ENCODE assay signal across 7 mouse cellular contexts in the genomic region with DNA sequence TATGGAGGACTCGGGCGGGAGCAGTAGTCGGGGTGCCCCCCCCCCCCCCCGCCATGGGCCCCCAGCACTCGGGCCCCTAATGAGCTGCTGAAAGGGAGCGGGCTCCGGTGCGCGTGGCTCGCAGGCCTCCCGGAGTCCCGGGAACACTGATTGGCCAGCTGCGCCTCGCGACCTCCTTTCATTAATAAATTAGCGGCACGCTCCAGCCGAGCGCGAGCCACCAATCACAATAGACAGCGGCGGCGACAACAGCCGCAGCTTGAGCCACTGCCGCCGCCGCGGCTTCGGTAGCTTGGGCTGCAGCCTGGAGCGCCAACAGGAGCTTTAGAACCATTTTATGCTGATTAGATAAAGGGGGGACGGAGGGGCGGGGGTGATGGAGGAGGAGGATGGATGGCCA. TPM values are rescaled to one million over a fixed set of nuclear protein-coding genes. Genes with fewer than 3 reads are reported as not detected.
DNase-seq lines count a peak whose midpoint lies in the region; ATAC-seq and TF ChIP-seq lines count a peak whose summit lies in the region.

No protein-coding gene starts in this region.

- no peak overlapping the region for H3K27ac ChIP-seq in ES-E14 (ENCODE audit: insufficient read depth, low read depth, low read length, poor library complexity, severe bottlenecking)
- peak overlapping the region; percentile 87 for H3K27ac ChIP-seq in forebrain, embryonic 10.5 days
- no peak overlapping the region for H3K27ac ChIP-seq in intestine, embryonic 14.5 days (ENCODE audit: low read depth)
- no peak overlapping the region for H3K27ac ChIP-seq in liver, postnatal 0 days (ENCODE audit: low read depth)
- H3K27ac ChIP-seq in stomach, embryonic 14.5 days (ENCODE audit: low read length), result no peak overlapping the region

- TF ChIP-seq CTCF in E14TG2a.4 (conservative IDR thresholded peaks at IDR 0.05; ENCODE audit: low read length), result no peak
- TF ChIP-seq CTCF in liver, postnatal 0 days (IDR thresholded peaks at IDR 0.05; ENCODE audit: low read depth), result no peak

- H3K4me3 ChIP-seq in E14TG2a.4 (replicated peaks; ENCODE audit: low read length) (peak overlapping the region; percentile 77), ES-E14 (ENCODE audit: insufficient read depth in 1 of 2, low read depth in 1 of 2, low read length in 2 of 2, poor library complexity in 1 of 2, severe bottlenecking in 1 of 2) (peak overlapping the region; percentile 38 to 68; a peak in 3 of 4 replicates)
- H3K4me3 ChIP-seq in forebrain, embryonic 10.5 days, result peak overlapping the region; percentile 57
- peak overlapping the region; percentile 23 for H3K4me3 ChIP-seq in intestine, embryonic 14.5 days (ENCODE audit: low read depth, low read length)
- peak overlapping the region; percentile 38 for H3K4me3 ChIP-seq in liver, postnatal 0 days (ENCODE audit: low read depth, low read length)
- peak overlapping the region; percentile 31 for H3K4me3 ChIP-seq in stomach, embryonic 14.5 days (ENCODE audit: low read depth, low read length)

- H3K27me3 ChIP-seq in E14TG2a.4 (ENCODE audit: insufficient read depth, low read length), result peaks cover 89% of the 10 kb centered on the region
- peaks cover 100% of the 10 kb centered on the region for H3K27me3 ChIP-seq in forebrain, embryonic 10.5 days (ENCODE audit: poor library complexity, severe bottlenecking)
- peaks cover 95% of the 10 kb centered on the region for H3K27me3 ChIP-seq in intestine, embryonic 14.5 days (replicated peaks; ENCODE audit: control insufficient read depth, insufficient read depth, low read length)
- H3K27me3 ChIP-seq in liver, postnatal 0 days (ENCODE audit: insufficient read depth, low read length), result peaks cover 90% of the 10 kb centered on the region
- peaks cover 73% of the 10 kb centered on the region for H3K27me3 ChIP-seq in stomach, embryonic 14.5 days (ENCODE audit: control insufficient read depth, insufficient read depth, low read length)

- 0 out of 2 replicates have a peak, but pooled peaks have one; percentile 11 for ATAC-seq in intestine, embryonic 14.5 days (replicated peaks; ENCODE audit: low FRiP score, low TSS enrichment, low read depth)
- no peak for ATAC-seq in liver, postnatal 0 days
- ATAC-seq in stomach, embryonic 14.5 days (ENCODE audit: insufficient number of reproducible peaks, insufficient read depth, low FRiP score, low read depth), result no peak

- H3K9ac ChIP-seq in ES-E14 (ENCODE audit: insufficient read depth, low read depth, low read length, poor library complexity, severe bottlenecking), result no peak overlapping the region
- H3K9ac ChIP-seq in intestine, embryonic 14.5 days (ENCODE audit: low read length), result no peak overlapping the region
- no peak overlapping the region for H3K9ac ChIP-seq in liver, postnatal 0 days (replicated peaks)
- no peak overlapping the region for H3K9ac ChIP-seq in stomach, embryonic 14.5 days (replicated peaks; ENCODE audit: low read depth, low read length)

- H3K9me3 ChIP-seq in E14TG2a.4 (ENCODE audit: low read length), result no peaks in the 10 kb centered on the region
- H3K9me3 ChIP-seq in ES-E14 (ENCODE audit: control insufficient read depth, insufficient read depth, low read depth, low read length), result no peaks in the 10 kb centered on the region
- no peaks in the 10 kb centered on the region for H3K9me3 ChIP-seq in forebrain, embryonic 10.5 days
- H3K9me3 ChIP-seq in intestine, embryonic 14.5 days (ENCODE audit: control insufficient read depth, low read length), result no peaks in the 10 kb centered on the region
- H3K9me3 ChIP-seq in liver, postnatal 0 days (ENCODE audit: low read length), result no peaks in the 10 kb centered on the region
- H3K9me3 ChIP-seq in stomach, embryonic 14.5 days (ENCODE audit: control insufficient read depth, low read depth, low read length), result no peaks in the 10 kb centered on the region

- DNase-seq in ES-E14 (ENCODE audit: low read depth, low spot score), result no peak
- peak; percentile 90 for DNase-seq in forebrain, embryonic 10.5 days (ENCODE audit: extremely low spot score, low spot score)
- DNase-seq in intestine, embryonic 14.5 days (ENCODE audit: low spot score), result peak; percentile 54
- DNase-seq in liver, postnatal 0 days, result no peak
- DNase-seq in natural killer cell, adult 2 months (ENCODE audit: low spot score in 2 of 2), result no peak

- under 1% methylated on average over 29 of the region's 32 CpGs for WGBS in forebrain, embryonic 10.5 days
- under 1% methylated on average over 31 of the region's 32 CpGs for whole genome bisulfite sequencing in intestine, embryonic 14.5 days
- WGBS in liver, postnatal 0 days (ENCODE audit: insufficient replicate concordance), result 2% methylated on average over 28 of the region's 32 CpGs
- 2% methylated on average over 25 of the region's 32 CpGs for WGBS in stomach, embryonic 14.5 days

- TF ChIP-seq EP300 in liver, postnatal 0 days (IDR thresholded peaks at IDR 0.05; ENCODE audit: low read depth), result no peak

- H3K4me1 ChIP-seq in E14TG2a.4 (replicated peaks; ENCODE audit: low read depth, low read length), result peaks cover 40% of the 10 kb centered on the region
- peaks cover 0 to 2% of the 10 kb centered on the region in 2 experiments; a peak in 2 of 4 replicates for H3K4me1 ChIP-seq in ES-E14 (ENCODE audit: control insufficient read depth in 2 of 2, insufficient read depth in 2 of 2, low read length in 2 of 2, poor library complexity in 1 of 2)
- H3K4me1 ChIP-seq in forebrain, embryonic 10.5 days, result peaks cover 77% of the 10 kb centered on the region
- H3K4me1 ChIP-seq in intestine, embryonic 14.5 days (replicated peaks; ENCODE audit: control insufficient read depth, insufficient read depth, low read length), result peaks cover 15% of the 10 kb centered on the region
- H3K4me1 ChIP-seq in liver, postnatal 0 days (ENCODE audit: insufficient read depth), result peaks cover 25% of the 10 kb centered on the region
- peaks cover 20% of the 10 kb centered on the region for H3K4me1 ChIP-seq in stomach, embryonic 14.5 days (ENCODE audit: control insufficient read depth, insufficient read depth, low read length)

- H3K4me2 ChIP-seq in intestine, embryonic 14.5 days (ENCODE audit: low read length), result peak overlapping the region; percentile 51
- H3K4me2 ChIP-seq in liver, postnatal 0 days (ENCODE audit: low read depth, low read length), result peak overlapping the region; percentile 70
- H3K4me2 ChIP-seq in stomach, embryonic 14.5 days (replicated peaks; ENCODE audit: low read depth, low read length), result peak overlapping the region; percentile 68

- in situ Hi-C loops in ES-E14 (cut with MboI; ENCODE audit: low sequenced_read_pairs in 2 of 2, unreplicated experiment in 2 of 2), result loop anchor here (5.0 to 25.0 kb wide), 3 partner anchors 130 to 1590 kb away; no protein-coding TSS in a partner anchor

- no peaks in the 10 kb centered on the region for H3K36me3 ChIP-seq in E14TG2a.4 (ENCODE audit: insufficient read depth, low read length)
- H3K36me3 ChIP-seq in ES-E14 (ENCODE audit: control insufficient read depth, insufficient read depth, low read length, poor library complexity, severe bottlenecking), result no peaks in the 10 kb centered on the region
- H3K36me3 ChIP-seq in forebrain, embryonic 10.5 days (replicated peaks), result no peaks in the 10 kb centered on the region
- no peaks in the 10 kb centered on the region for H3K36me3 ChIP-seq in intestine, embryonic 14.5 days (ENCODE audit: control insufficient read depth, insufficient read depth, low read length)
- no peaks in the 10 kb centered on the region for H3K36me3 ChIP-seq in liver, postnatal 0 days (replicated peaks; ENCODE audit: insufficient read depth, low read length)
- no peaks in the 10 kb centered on the region for H3K36me3 ChIP-seq in stomach, embryonic 14.5 days (ENCODE audit: control insufficient read depth, insufficient read depth, low read length)

TF ChIP-seq in ES-E14, 5 proteins besides CTCF, POLR2A, EP300 and RAD21:
- TF ChIP-seq HCFC1 (IDR thresholded peaks at IDR 0.05; ENCODE audit: borderline replicate concordance, insufficient read depth, low read length) (no peak), ZNF384 (IDR thresholded peaks at IDR 0.05; ENCODE audit: low read depth, low read length) (no peak), CHD2 (IDR thresholded peaks at IDR 0.05; ENCODE audit: low read depth, low read length) (no peak), MAFK (IDR thresholded peaks at IDR 0.05; ENCODE audit: insufficient read depth, low read depth, low read length) (no peak), ZC3H11A (IDR thresholded peaks at IDR 0.05; ENCODE audit: borderline replicate concordance, low read depth, low read length) (no peak)

RNA-seq across cellular contexts. Expression of a gene that starts 0.4 kb away (rescaled TPM):
- total RNA-seq in ES-E14 (2012; rRNA removed), result 0.18 TPM in 1 of 2 replicates, not detected in the other
- 20.2 and 28.0 TPM in 2 replicates for polyA plus RNA-seq in forebrain, embryonic 10.5 days (2016; fragmentation: Nextera tagmentation; extraction: Ambion mirVana)
- not detected in 2 replicates for polyA plus RNA-seq in intestine, embryonic 14.5 days (2014; fragmentation: Nextera tagmentation; extraction: Ambion mirVana)
- polyA plus RNA-seq in liver, postnatal 0 days (2015; fragmentation: Nextera tagmentation; extraction: Ambion mirVana), result not detected in 2 replicates
- polyA plus RNA-seq in stomach, embryonic 14.5 days (2014; fragmentation: Nextera tagmentation; extraction: Ambion mirVana), result not detected in 2 replicates

Comparison
In these comparisons a context has a peak if more than half of its experiments do, and no peak if none do; other contexts are left out.
1. H3K4me3 ChIP-seq: peak in every context shown above with its lines; median percentile 77 in E14TG2a.4; 57 in forebrain, embryonic 10.5 days; 53 in ES-E14; 38 in liver, postnatal 0 days; 31 in stomach, embryonic 14.5 days; 23 in intestine, embryonic 14.5 days.
2. DNase-seq: peak in forebrain, embryonic 10.5 days (single experiment) and intestine, embryonic 14.5 days (single experiment); none in ES-E14 (single experiment), liver, postnatal 0 days (single experiment) and natural killer cell, adult 2 months (0 of 2).
3. RNA of a gene that starts 0.4 kb away (polyA plus RNA-seq): 20.2 to 28.0 TPM in forebrain, embryonic 10.5 days; not detected in intestine, embryonic 14.5 days, not detected in stomach, embryonic 14.5 days and not detected in liver, postnatal 0 days; every median in the first group is over 10 times any median in the second.
4. Peak in every context shown above with its lines, with median percentiles within 50 percentile points of each other: H3K4me2 ChIP-seq.